Mouse (Mus musculus) heart, postnatal 0 days (tissue): ENCODE data around the gene Lhfpl2. TPM values are rescaled to one million over a fixed set of nuclear protein-coding genes. Genes with fewer than 3 reads are reported as not detected.
A peak's percentile ranks its signal among the peaks of the same experiment; 100 is the strongest.

Experiments
- ATAC-seq: fragments of 200-750 bp; cut with Nextera tagmentation; 2 replicates; pipeline ENCODE4 v1.8.0; 2017; ENCODE audit warnings: low read depth, moderate number of reproducible peaks, moderate library complexity; ENCODE audit not compliant: insufficient read depth
- DNase-seq: peaks from one replicate; pipeline ENCODE4 v3.0.0-alpha.2; 2016; ENCODE audit warnings: low spot score
- H3K27ac ChIP-seq: fragments of 300-500 bp; sonication (generic); 2 replicates; pipeline ENCODE4 v1.5.1; 2014; ENCODE audit warnings: low read depth, mild to moderate bottlenecking
- H3K27me3 ChIP-seq: fragments of 300-500 bp; sonication (generic); 2 replicates; pipeline ENCODE4 v1.6.1; 2014; ENCODE audit warnings: low read length, mixed read lengths; ENCODE audit not compliant: control insufficient read depth, insufficient read depth
- H3K36me3 ChIP-seq: fragments of 300-500 bp; sonication (generic); replicated peaks from 2 replicates; pipeline ENCODE4 v1.6.1; 2014; ENCODE audit warnings: low read length, mixed read lengths; ENCODE audit not compliant: control insufficient read depth, insufficient read depth
- H3K4me1 ChIP-seq: fragments of 300-500 bp; sonication (generic); 2 replicates; pipeline ENCODE4 v1.6.1; 2014; ENCODE audit warnings: antibody characterized with exemption; ENCODE audit not compliant: control insufficient read depth, insufficient read depth
- H3K4me2 ChIP-seq: fragments of 300-500 bp; sonication (generic); 2 replicates; pipeline ENCODE4 v1.6.1; 2014; ENCODE audit warnings: low read depth, mild to moderate bottlenecking, low read length, moderate library complexity
- H3K4me3 ChIP-seq: fragments of 300-500 bp; sonication (generic); 2 replicates; pipeline ENCODE4 v1.5.1; 2014; ENCODE audit warnings: low read depth, low read length
- H3K9ac ChIP-seq: fragments of 300-500 bp; sonication (generic); replicated peaks from 2 replicates; pipeline ENCODE4 v1.6.1; 2014; ENCODE audit warnings: low read depth, low read length, mixed read lengths
- H3K9me3 ChIP-seq: fragments of 300-500 bp; sonication (generic); replicated peaks from 2 replicates; pipeline ENCODE4 v1.6.1; 2016; ENCODE audit warnings: low read length; ENCODE audit not compliant: control insufficient read depth
- CTCF ChIP-seq: IDR thresholded peaks from 2 replicates; pipeline ENCODE4 v1.5.1; 2016; ENCODE audit warnings: antibody characterized with exemption, control low read depth, low read depth
- EP300 ChIP-seq: IDR thresholded peaks from 2 replicates; pipeline ENCODE4 v1.6.1; 2016; ENCODE audit warnings: antibody characterized with exemption, low read depth
- WGBS: fragments of 180-500 bp; shearing (Covaris S2); extraction: QIAGEN DNeasy Blood & Tissue Kit; methylation state at CpG from one replicate; pipeline ENCODE4 v1.1.7; 2014; 5-methylcytosine and 5-hydroxymethylcytosine counted together
- polyA plus RNA-seq: library from polyadenylated mRNA; unstranded; fragments of >200 nt; fragmentation: Nextera tagmentation; extraction: Ambion mirVana; gene quantifications from 2 replicates; pipeline ENCODE4 v1.2.1, GENCODE M21; 2015
- total RNA-seq: library from RNA; depleted of rRNA; stranded (reverse); fragments of >200 nt; gene quantifications from 2 replicates; pipeline ENCODE4 v1.2.3, GENCODE M21; 2014; ENCODE audit warnings: low replicate concordance

Lhfpl2 gene
- total and polyA plus RNA-seq, 2 experiments from 2014 or later: 10.8 to 22.5 TPM

DNA sequence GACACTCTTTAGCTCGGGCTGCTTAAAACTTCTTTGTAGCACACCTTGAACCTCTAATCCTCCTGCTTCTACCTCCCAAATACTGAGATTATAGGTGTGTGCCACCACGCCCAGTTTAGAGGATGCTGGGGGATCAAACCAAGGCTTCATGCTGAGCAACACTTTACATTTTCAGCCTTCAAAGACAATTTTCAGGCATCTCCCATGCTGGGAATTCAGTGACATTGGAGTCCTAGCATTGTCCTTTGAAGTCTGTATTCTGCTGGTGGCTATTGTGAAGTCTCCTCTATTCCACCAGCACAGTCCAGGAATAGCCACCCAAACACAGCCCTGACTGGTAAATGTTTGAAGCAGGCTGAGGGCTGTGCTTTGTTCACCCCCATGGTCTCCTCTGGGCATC is 27.0 kb upstream of the Lhfpl2 start:
- ATAC-seq: no peak
- TF ChIP-seq CTCF: no peak
- TF ChIP-seq EP300: no peak
- DNase-seq: no peak
- Histone ChIP-seq H3K27ac (no peak overlapping the region), H3K4me3 (no peak overlapping the region), H3K4me2 (no peak overlapping the region), H3K27me3 (no peaks in the 10 kb centered on the region), H3K9me3 (no peaks in the 10 kb centered on the region), H3K36me3 (no peaks in the 10 kb centered on the region), H3K4me1 (no peaks in the 10 kb centered on the region), H3K9ac (no peak overlapping the region)
- 86% methylated on average over 2 of the region's 2 CpGs for WGBS

GRCm38 (mm10) chr13:94037313-94038051 is 20.1 kb upstream of the Lhfpl2 start:
- Histone ChIP-seq H3K4me1 (0 out of 2 replicates have a peak, but pooled peaks cover 6% of the 10 kb centered on the region), H3K9ac (no peak overlapping the region), H3K9me3 (no peaks in the 10 kb centered on the region), H3K4me3 (no peak overlapping the region), H3K4me2 (no peak overlapping the region), H3K27me3 (no peaks in the 10 kb centered on the region), H3K27ac (peak overlapping the region; percentile 78), H3K36me3 (no peaks in the 10 kb centered on the region)
- peak; percentile 86 for ATAC-seq
- no peak for TF ChIP-seq EP300
- no peak for TF ChIP-seq CTCF
- peak; percentile 66 for DNase-seq
- 27% methylated on average over 6 of the region's 6 CpGs for WGBS

DNA sequence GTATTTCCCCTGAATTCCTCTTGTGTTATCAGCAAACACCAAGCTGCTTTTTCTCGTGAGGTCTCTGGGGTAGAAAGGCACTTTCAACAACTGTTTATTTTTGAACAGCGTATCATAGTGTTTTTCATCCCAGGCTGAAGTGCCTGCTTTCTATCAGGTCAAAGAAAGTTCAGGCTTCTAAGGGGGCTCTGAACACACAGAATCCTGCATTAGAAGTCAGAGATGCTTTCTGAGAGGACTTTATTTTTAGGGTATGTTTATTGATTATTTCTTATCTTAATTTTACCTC is 19.6 kb upstream of the Lhfpl2 start:
- H3K36me3 ChIP-seq: no peaks in the 10 kb centered on the region
- TF ChIP-seq EP300 (0 out of 2 replicates have a peak, but pooled peaks have one; percentile 24), CTCF (no peak)
- no peaks in the 10 kb centered on the region for H3K27me3 ChIP-seq
- no peak overlapping the region for H3K4me3 ChIP-seq
- H3K9ac ChIP-seq: no peak overlapping the region
- H3K4me1 ChIP-seq: 0 out of 2 replicates have a peak, but pooled peaks cover 6% of the 10 kb centered on the region
- DNase-seq (no peak), ATAC-seq (no peak; the same call in 1 of the 2 replicates)
- H3K27ac ChIP-seq: peak overlapping the region; percentile 78
- 14% methylated on average over 2 of the region's 2 CpGs for WGBS
- no peaks in the 10 kb centered on the region for H3K9me3 ChIP-seq
- no peak overlapping the region for H3K4me2 ChIP-seq

DNA sequence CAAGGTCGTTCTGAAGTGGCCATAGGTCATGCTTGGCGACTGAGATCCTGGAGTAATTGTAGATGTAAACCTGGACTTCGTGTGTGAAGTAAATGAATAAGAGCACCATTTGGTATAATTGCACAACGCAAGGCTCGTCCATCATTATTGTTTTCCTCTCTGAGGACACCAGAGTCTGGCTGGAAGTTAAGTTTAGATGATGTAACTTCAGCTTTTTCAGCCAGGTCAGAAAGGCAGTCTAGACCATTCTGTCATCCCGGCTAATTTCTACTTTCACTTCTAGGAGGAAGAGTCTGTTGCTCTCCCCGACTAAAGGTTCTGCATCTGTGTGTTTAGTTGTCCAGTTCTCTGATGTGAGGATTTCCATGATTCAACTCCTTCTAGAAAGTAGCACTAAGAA is 7.6 kb upstream of the Lhfpl2 start:
- no peak overlapping the region for H3K9ac ChIP-seq
- no peak for ATAC-seq

GRCm38 (mm10) chr13:94050782-94051181 is 6.8 kb upstream of the Lhfpl2 start:
- DNase-seq: no peak
- Histone ChIP-seq H3K36me3 (no peaks in the 10 kb centered on the region), H3K9me3 (no peaks in the 10 kb centered on the region), H3K4me3 (no peak overlapping the region), H3K4me2 (no peak overlapping the region), H3K27ac (no peak overlapping the region), H3K9ac (no peak overlapping the region), H3K4me1 (0 out of 2 replicates have a peak, but pooled peaks cover 2% of the 10 kb centered on the region), H3K27me3 (no peaks in the 10 kb centered on the region)
- ATAC-seq: no peak
- TF ChIP-seq EP300 (no peak), CTCF (no peak)
- WGBS: 87% methylated on average over 3 of the region's 3 CpGs

More for the DNA sequence above, 7.6 kb upstream of the Lhfpl2 start:
- no peak for DNase-seq
- WGBS: 58% methylated on average over 7 of the region's 7 CpGs
- Histone ChIP-seq H3K4me3 (no peak overlapping the region), H3K36me3 (no peaks in the 10 kb centered on the region), H3K27ac (no peak overlapping the region), H3K4me1 (0 out of 2 replicates have a peak, but pooled peaks cover 2% of the 10 kb centered on the region), H3K27me3 (no peaks in the 10 kb centered on the region), H3K4me2 (no peak overlapping the region), H3K9me3 (no peaks in the 10 kb centered on the region)
- TF ChIP-seq EP300: no peak
- no peak for TF ChIP-seq CTCF
